Mouse (Mus musculus) liver, adult (tissue): ENCODE measurements around the gene Pwwp2a.
A peak's percentile ranks its signal among the peaks of the same experiment; 100 is the strongest.

Source experiments
- GATA4 ChIP-seq: IDR thresholded peaks from 2 replicates; pipeline ENCODE4 v1.6.1; 2014; ENCODE audit warnings: mild to moderate bottlenecking, low read length; ENCODE audit not compliant: insufficient replicate concordance

Pwwp2a gene

DNA sequence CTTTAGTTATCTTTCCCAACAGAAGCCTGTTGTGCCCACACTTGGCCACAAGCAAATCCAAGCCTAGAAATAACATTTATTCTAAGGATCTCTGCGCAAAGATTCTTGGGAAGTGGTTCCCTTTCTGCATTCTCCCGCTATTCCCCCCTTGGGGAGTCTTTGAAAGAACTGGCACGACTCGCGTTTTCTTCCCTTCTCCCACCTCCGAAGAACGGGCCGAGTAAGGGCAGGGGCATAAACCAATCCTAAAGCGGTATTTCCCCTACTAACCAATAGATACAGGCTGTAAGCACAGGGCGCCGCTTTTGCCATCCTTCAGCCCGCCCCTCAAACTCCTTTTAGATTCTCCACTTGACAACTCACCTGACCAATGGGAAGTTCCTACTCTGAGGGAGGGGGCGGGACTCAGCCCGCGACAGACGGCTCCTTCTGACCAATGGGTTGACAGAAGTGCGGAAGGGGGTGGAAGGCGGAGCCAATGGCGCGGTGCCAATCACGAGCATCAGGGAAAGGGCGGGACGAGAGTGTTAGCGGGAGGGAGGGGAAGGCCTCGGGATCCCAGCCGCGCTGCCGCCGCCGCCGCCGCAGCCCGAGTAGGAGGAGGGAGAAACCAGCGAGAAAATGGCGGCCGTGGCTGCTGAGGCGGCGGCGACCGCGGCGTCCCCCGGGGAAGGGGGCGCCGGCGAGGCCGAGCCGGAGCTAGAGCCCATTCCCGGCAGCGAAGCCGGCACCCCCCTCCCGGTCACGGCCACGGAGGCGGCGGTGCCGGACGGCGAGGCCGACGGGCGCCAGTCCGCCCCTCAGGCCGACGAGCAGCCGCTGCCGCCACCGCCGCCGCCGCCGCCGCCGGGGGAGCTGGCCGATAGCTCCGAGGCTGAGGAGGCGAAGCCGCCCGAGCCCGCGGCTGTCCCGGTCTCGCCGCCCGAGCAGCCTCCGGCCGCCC is at the start of gene Pwwp2a:
Pwwp2a (plus strand) TSS at position 527 of the 943 bp plus-strand sequence.
- TF ChIP-seq GATA4: peak; percentile 43; the same call in 1 of the 2 replicates

- TF ChIP-seq GATA4: no peak
Measured at GRCm38 (mm10) chr11:43632566-43632965, 49.2 kb upstream of the Pwwp2a start.

- no peak for TF ChIP-seq GATA4
Measured at GRCm38 (mm10) chr11:43633165-43633564, 48.6 kb upstream of the Pwwp2a start.

- no peak for TF ChIP-seq GATA4
Measured at GRCm38 (mm10) chr11:43633658-43634401, 48.0 kb upstream of the Pwwp2a start.

DNA sequence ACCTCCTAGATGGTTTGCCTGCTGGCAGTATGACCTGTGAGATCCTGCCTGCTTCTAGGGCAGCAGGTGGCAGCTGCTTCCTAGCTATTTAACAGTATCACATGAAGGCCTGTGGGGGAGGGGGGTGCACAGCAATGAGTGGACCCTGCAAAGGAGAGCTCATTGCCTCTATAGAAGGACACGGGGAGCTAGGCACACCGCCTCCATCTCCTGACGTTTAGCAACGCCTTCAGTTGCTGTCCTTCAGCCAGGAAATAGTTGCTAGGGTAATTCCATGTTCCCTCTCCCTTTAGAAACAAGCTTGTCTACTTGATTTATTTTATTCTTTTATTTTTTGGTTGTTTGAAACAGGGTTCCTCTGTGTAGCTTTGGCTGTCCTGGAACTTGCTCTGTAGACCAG is 45.0 kb upstream of the Pwwp2a start:
- no peak for TF ChIP-seq GATA4

DNA sequence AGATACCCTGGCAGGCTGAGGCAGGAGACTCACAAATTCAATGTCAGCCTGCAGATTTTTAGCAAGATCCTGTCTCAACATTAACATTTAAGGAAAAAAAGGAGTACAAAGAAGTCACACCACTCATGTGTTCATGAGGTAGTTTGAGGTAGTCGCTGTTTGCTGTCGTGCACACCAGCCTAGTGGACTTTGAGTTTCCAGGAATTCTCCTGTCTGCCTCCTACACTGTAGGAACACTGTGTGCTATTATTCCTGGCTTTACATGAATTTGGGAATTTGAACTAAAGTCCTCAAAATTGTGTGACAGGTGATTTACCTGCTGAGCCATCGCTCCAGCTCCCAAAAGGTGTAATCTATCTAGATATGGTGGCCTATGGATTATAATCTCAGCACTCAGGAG is 43.3 kb upstream of the Pwwp2a start:
- TF ChIP-seq GATA4: no peak

DNA sequence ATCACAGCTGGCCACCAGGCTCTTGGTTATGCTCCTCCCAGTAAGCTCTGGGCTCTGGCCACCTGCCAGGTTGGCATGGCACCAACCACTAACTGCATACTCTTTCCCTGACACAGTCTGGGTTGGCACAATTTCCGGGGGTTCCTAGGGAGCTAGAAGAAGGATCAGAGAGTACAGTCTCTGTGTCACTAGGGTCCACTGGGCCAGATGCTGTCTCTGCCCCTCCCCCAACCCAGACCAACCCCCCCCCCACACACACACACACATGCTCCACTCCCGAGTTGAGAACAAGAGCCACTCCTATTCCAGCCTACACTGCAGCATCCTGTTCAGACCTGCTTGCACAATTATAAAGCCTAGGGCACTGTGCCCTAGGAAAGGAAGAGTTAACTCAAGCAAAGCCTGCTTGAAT is 38.6 kb upstream of the Pwwp2a start:
- no peak for TF ChIP-seq GATA4

- TF ChIP-seq GATA4: no peak
Measured at GRCm38 (mm10) chr11:43645286-43645685, 36.5 kb upstream of the Pwwp2a start.

GRCm38 (mm10) chr11:43653051-43653475 is 28.7 kb upstream of the Pwwp2a start:
- no peak for TF ChIP-seq GATA4

DNA sequence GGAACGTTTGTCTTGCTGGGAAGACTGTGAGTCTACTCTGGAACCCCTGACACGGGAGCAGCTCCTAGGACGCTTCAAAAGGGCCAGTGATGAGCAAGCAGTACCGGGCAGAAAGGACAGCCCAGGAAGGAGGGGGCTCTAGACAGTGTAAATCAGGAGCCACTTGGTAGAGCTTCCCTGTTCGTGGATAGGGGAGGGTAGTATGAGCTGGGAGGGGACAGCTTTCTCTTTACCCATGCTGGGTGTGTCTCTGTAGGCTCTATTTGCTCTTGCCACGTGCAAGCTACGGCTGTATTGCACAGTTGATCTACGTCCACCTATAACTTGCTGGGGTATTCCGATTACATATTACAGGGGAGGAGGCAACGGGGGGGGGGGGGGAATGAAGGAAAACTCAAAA is 25.3 kb upstream of the Pwwp2a start:
- TF ChIP-seq GATA4: no peak

GRCm38 (mm10) chr11:43658010-43658409 is 23.8 kb upstream of the Pwwp2a start:
- TF ChIP-seq GATA4: no peak

DNA sequence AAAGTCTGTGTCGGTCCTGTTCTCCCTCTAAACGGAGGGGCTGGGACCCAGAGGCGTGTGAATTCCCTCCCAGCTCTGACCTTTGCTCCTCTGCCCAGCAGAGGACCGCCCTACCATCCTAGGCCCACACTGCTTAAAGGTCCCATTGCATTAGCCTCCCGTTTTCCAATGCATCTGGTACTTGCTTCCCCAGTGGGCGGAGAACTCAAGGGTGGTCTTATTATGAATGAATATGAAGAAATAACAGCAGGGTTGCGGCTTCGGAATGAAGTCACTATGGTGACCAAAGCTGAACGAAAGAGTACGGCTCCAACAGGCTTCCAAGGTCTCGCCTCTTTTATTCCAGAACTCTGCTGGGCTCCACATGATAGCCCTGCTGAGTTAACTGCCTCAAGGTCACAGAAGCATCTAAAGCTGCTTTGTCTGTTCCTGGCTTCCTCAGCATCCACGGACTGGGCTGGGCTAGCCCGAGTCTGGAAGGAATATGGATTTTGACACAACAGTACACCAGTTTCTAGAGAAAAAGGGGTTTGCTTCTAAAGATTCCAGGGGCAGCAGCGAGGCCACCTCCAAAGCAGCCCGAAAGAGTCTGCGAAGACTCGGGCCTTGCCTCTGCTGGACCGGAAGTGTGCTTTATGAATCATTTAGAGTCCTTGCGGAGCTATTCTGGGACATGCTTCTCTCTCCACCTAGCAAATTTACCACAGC is 14.6 kb upstream of the Pwwp2a start:
- TF ChIP-seq GATA4: no peak

DNA sequence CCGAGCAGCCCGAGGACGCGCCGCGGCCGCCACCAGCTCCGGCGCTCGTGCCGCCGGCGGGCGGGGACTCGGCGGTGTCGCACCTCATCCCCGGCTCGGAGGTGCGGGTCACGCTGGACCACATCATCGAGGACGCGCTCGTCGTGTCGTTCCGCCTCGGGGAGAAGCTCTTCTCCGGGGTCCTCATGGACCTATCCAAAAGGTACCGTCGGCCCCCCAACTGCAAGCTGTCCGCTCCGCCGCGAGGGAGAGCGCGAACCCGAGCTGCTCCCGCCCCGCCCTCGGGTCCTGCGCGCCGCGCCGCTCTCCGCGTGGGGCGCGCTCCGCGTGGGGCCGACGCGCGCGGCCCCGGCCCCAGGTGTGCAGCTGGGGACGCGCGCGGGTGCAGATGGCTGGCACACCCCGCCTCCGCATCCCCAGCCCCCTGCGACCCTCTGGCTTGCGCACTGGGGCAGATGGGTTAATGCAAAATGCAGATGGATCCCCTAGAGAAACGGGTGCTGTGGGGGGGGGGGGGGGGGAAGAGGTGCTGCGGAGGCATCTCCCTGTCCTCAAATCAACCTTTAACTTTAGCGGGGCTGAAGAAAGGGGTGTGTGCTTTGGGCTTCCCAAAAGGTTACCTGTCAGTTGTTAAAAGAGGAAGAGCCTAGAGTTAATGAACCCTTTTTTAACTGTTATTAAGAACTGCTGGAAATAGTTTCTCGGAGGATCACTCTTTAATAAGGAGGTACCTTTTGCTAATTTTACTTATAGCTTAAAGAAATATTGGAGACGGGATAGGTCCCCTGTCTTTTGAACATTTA is 818 bp downstream of the Pwwp2a start:
- TF ChIP-seq GATA4: no peak

DNA sequence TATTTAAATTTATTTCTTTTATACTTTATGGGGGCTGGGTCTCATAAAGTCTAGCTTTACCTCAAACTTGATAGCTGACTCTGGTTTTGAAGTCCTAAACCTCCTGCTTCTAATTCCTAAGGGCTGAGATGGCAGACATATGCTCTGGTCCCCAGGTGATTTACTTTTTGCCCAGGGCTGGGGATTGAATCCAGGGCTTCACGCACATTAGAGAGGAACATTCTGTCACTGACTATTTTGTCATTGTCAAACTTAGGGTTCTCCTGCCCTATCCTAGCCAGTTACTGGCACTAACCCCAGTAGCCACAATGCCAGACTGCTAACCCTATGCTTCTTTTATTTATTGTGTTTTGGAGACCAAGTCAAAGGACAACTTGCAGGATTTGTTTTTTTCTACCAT is 7.1 kb downstream of the Pwwp2a start:
- no peak for TF ChIP-seq GATA4

GRCm38 (mm10) chr11:43696623-43697022 is 14.8 kb downstream of the Pwwp2a start:
- no peak for TF ChIP-seq GATA4

DNA sequence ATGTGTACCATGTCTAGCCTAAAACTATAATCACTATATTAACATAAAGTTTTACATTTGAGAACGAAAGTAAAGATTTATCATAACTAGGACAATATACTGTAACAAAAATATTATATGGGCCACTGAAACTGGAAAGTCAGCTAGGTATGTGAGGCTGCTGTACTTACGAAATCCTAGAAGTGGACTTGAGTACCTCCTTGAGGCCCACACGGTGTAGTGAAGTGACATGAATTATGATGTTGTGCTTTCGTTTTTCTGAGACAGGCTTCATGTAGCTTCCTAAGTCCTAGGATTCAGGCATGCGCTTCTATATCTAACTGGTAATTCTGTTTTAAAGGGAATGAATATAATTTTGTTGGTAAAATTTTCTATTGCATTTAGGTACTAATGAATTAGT is 16.8 kb downstream of the Pwwp2a start:
- no peak for TF ChIP-seq GATA4
